Mouse (Mus musculus): ENCODE measurements around the gene Tubg2.
A peak's percentile ranks its signal among the peaks of the same experiment; 100 is the strongest.

The Tubg2 gene

GRCm38 (mm10) chr11:101180846-101181740 lies 25.4 kb downstream of the Tubg2 start:
- DNase-seq = peak; percentile 58 to 83

DNA sequence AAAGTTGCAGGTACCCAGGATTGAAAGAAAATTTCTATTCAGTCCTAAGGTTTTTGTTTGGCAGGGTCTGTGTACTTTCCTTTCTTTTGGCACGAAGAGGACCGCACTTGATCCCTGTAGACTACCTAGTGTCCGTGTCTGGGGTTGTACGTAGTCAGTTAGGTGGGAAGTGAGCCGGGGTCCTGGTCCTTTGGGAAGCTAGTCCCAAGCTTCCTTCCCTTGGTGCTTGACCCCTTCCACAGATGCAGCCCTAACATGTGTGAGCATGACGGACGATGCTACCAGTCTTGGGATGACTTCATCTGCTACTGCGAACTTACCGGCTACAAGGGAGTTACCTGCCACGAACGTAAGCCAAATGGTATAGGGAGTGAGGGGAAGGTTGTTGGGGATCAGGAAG lies 26.3 kb downstream of the Tubg2 start:
- no peak for DNase-seq

GRCm38 (mm10) chr11:101182771-101183517 lies 27.2 kb downstream of the Tubg2 start:
- no peak for DNase-seq

GRCm38 (mm10) chr11:101184984-101185383 lies 29.3 kb downstream of the Tubg2 start:
- DNase-seq = no peak

GRCm38 (mm10) chr11:101185441-101185840 lies 29.7 kb downstream of the Tubg2 start:
- no peak for DNase-seq

- peak in 1 of 2 experiments; percentile 4 for DNase-seq
Observed at GRCm38 (mm10) chr11:101186526-101187247, 31.0 kb downstream of the Tubg2 start.

DNA sequence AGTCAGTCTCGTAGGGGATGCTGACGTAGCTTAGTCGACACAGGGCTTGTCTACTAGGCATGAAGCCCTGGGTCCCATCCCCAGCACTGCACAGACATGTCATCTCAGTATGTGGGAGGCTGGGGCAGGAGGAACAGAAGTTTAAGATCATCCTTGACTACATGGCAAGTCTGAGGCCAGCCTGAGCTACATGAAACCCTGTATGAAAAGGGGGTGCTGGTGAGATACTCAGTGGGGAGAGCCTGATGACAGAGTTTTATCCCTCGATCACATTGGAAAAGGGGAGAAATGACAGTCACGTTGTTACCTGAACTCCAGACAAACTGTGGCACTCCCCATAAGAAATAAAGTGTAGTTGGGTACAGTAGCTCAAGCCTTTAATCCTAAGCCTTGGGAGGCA lies 31.8 kb downstream of the Tubg2 start:
- DNase-seq = no peak

- DNase-seq = no peak
Observed at GRCm38 (mm10) chr11:101188166-101188805, 32.6 kb downstream of the Tubg2 start.

DNA sequence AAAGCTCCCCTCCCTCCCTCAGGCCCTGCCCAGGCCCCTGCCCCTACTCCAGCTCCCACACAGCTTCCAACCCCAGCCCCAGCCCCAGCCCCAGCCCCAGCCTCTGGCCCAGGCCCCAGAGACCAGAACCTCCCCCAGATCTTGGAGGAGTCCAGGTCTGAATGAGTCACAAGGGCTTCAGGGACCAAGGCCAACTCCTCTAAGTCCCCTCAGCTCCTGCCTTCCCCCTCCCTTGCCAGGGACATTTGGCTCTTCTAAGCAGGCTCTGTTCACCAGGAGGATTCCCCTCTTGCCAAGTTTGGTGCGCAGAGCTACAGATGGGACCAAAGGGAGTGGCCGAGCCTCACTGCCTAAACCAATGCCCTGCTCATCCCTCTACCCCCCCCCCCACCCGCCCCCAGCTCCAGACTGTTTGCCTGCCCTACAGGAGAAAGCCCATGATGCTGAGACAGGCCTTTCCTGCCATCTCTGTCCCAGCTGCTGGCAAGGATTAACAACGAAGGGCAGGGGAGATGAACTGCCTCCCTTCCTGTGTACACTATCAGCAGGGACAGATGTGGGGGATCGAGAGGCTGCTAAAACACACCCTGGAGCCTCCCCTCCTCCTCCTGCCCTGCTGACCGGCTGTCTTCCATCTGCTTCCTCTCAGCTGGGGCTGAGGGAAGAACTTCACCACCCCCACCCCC lies 33.9 kb downstream of the Tubg2 start:
- peak; percentile 67 to 84 for DNase-seq

- DNase-seq = peak; percentile 4 to 41
Observed at GRCm38 (mm10) chr11:101190181-101190912, 34.6 kb downstream of the Tubg2 start.

DNA sequence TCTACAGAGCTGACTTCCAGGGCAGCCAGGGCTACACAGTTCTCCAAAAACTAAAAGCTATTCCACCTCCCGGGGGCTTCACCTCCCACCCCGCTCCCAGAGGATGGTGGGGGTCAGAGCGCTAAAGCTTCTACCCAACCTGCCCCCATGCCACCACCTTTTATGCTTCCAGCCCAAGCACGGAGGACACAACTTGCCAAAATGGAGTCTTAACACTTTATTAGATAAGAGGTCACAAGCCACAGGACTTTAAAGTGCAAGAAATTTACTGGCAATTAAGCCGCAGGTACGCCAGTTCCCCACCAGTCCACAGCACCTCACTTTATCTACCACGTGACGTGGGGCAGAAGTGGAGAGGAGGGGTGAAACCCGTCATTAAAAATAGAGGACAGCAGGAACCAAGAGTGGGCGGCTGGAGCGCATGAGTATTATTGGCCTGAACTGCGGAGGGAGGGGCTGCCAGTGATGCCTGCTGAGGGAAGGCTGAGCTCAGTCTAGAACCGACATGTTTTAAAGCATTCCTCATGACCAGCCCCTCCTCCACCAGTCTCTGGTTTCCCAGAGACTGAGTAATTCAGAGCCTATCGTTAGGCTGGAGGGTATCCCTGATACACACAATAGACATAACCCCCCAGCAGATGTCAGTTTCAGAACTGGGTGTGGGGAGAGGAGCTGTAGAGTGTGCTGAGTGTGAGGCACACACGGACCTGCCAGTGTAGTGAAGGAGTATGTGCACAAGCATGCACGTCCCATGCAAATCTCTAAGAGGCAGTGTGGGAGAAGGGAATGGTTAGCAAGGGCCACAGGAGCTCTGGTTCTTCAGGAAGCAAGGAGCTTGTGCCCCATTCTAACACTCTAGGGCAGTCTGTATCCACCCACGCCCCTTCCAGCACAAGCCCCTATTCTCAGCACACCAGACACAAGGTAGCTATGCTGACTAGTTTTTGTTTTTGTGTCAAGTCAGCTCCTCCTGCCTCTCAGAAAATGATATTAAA lies 35.5 kb downstream of the Tubg2 start:
- DNase-seq = peak; percentile 23 to 38

DNA sequence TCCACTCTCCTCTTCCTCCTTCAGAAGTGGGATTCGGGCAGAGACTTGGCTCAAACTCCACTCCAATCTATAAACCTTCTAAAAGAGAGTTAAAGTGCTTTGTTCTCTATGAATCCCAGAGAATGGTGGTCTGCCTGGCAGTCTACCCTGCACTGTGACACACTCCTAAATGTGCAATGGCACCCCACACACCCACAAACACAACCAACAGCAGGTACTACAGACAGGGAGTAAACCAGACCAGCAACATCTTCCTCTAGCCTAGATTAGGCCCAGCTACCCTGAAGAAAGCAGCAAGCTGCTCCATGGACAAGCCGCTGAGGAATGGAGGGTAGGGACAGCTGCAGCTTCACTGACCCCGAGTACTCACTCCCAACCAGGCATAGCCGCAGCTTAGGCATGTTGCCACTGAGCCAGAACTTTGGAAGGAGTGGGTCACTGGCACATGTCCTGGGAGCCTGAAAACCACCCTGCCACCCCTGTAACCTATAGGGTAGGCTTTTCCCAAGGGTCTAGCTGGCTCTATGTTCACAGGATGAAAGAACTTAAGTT lies 36.3 kb downstream of the Tubg2 start:
- peak in 1 of 2 experiments; percentile 3 for DNase-seq

- DNase-seq = no peak
Observed at GRCm38 (mm10) chr11:101192646-101193045, 36.9 kb downstream of the Tubg2 start.

- DNase-seq = no peak
Observed at GRCm38 (mm10) chr11:101193076-101193475, 37.4 kb downstream of the Tubg2 start.

DNA sequence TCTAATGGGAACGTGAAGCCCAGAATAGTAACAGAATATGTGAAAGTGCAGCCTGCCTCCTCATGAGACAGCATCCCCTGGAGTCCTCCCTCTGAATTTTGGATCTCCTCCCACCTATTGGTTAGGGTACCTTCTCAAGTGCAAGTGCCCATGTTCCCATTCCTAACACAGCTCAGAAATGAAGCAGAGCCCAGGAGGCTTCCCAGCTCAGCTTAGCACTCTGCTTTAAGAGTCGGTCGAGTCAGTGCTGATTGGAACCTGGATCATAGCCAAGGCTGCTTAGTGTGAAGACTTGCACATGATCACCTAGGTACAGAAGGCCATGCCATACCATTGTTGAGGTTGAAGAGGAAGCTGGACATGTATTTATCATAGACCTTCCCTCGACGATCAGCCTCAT lies 38.4 kb downstream of the Tubg2 start:
- DNase-seq = peak in 1 of 2 experiments; percentile 3

DNA sequence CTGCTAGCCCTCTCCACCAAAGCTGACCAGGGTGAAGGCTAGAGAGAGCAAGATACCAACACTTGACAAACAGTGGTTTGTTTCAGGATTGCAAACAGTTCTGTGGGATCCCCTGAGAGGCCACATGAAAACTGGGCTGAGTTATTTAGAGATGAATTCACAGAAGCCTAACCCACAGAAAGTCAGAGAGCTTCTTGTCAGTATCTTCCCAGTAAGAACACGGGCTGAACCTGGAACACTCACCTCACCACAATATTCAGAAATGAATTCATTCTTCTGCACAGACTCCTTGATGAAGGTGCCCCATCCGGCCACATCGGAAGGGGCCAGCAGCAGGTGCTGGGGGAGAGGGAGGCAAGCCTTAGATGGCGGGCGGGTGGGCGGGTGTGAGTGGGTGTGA lies 38.9 kb downstream of the Tubg2 start:
- no peak for DNase-seq

GRCm38 (mm10) chr11:101195101-101195500 lies 39.4 kb downstream of the Tubg2 start:
- DNase-seq = no peak

DNA sequence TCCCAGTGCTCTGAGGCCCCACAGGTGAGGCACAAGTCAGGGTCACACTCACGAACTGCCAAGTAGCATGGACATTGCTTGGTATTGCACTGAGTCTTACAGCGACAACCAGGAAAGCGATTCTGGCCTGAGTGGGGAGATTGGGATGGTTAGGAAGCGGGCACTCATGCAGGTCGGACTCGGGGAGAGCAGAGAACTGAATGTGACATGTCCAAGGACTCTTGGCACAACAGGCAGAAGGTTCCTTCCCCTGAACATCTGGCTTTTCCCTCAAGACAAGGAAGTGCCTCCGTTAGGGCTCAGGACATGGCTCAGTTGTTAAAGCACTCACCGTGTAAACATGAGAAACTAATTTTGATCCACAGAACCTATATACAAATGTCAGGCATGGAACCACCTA lies 39.9 kb downstream of the Tubg2 start:
- peak in 1 of 2 experiments; percentile 3 for DNase-seq

GRCm38 (mm10) chr11:101196175-101196574 lies 40.5 kb downstream of the Tubg2 start:
- DNase-seq = peak in 1 of 2 experiments; percentile 3

- DNase-seq = no peak
Observed at GRCm38 (mm10) chr11:101199555-101199954, 43.8 kb downstream of the Tubg2 start.

Data from lung, postnatal 4 days (tissue).